Mouse (Mus musculus) kidney, postnatal 4 days (tissue): Measurements from ENCODE around the gene Mrrf.

Experiments used
- DNase-seq, 2 experiments: peaks; one replicate each; pipeline ENCODE4 v3.0.0; 2021; ENCODE audit warnings: mixed read lengths in 2 of 2

Mrrf gene

GRCm38 (mm10) chr2:36136300-36136941, at the start of gene Mrrf, which contains the start of gene Rbm18:
Gene Mrrf, plus strand, starts transcription at chr2:36136389.
Gene Rbm18, minus strand, starts transcription at chr2:36136773.
- DNase-seq, result peak; percentile 94 to 96

- no peak for DNase-seq
Observed at GRCm38 (mm10) chr2:36089190-36089589, 47.0 kb upstream of the Mrrf start.

- peak; percentile 78 to 83 for DNase-seq
Observed at GRCm38 (mm10) chr2:36090853-36091741, 45.1 kb upstream of the Mrrf start.

GRCm38 (mm10) chr2:36092748-36093147, 43.4 kb upstream of the Mrrf start:
- DNase-seq, result peak in 1 of 2 experiments; percentile 53

GRCm38 (mm10) chr2:36093301-36093700, 42.9 kb upstream of the Mrrf start:
- no peak for DNase-seq

- DNase-seq, result peak in 1 of 2 experiments; percentile 43
Observed at GRCm38 (mm10) chr2:36093914-36094475, 42.2 kb upstream of the Mrrf start.

- peak in 1 of 2 experiments; percentile 27 for DNase-seq
Observed at GRCm38 (mm10) chr2:36097129-36097815, 38.9 kb upstream of the Mrrf start.

- no peak for DNase-seq
Observed at GRCm38 (mm10) chr2:36098021-36098420, 38.2 kb upstream of the Mrrf start.

- DNase-seq, result no peak
Observed at GRCm38 (mm10) chr2:36099739-36100138, 36.5 kb upstream of the Mrrf start.

- peak in 1 of 2 experiments; percentile 21 for DNase-seq
Observed at GRCm38 (mm10) chr2:36101866-36102558, 34.2 kb upstream of the Mrrf start.

GRCm38 (mm10) chr2:36102559-36102946, 33.6 kb upstream of the Mrrf start:
- peak; percentile 53 to 63 for DNase-seq

- DNase-seq, result no peak
Observed at GRCm38 (mm10) chr2:36103069-36103554, 33.1 kb upstream of the Mrrf start.

- peak in 1 of 2 experiments; percentile 49 for DNase-seq
Observed at GRCm38 (mm10) chr2:36103555-36104367, 32.4 kb upstream of the Mrrf start.

- DNase-seq, result peak in 1 of 2 experiments; percentile 48
Observed at GRCm38 (mm10) chr2:36104436-36104955, 31.7 kb upstream of the Mrrf start.

- DNase-seq, result peak in 1 of 2 experiments; percentile 52
Observed at GRCm38 (mm10) chr2:36104956-36105741, 31.0 kb upstream of the Mrrf start, which contains the start of gene Lhx6. Gene Lhx6, minus strand, starts transcription at chr2:36105408.

GRCm38 (mm10) chr2:36108615-36109014, 27.6 kb upstream of the Mrrf start:
- no peak for DNase-seq

GRCm38 (mm10) chr2:36112632-36113031, 23.6 kb upstream of the Mrrf start:
- DNase-seq, result no peak

- no peak for DNase-seq
Observed at GRCm38 (mm10) chr2:36126795-36127429, 9.3 kb upstream of the Mrrf start.

- no peak for DNase-seq
Observed at GRCm38 (mm10) chr2:36127973-36128372, 8.2 kb upstream of the Mrrf start.
